Comparison of ENCODE assay signal across 17 mouse cellular contexts in the genomic region with DNA sequence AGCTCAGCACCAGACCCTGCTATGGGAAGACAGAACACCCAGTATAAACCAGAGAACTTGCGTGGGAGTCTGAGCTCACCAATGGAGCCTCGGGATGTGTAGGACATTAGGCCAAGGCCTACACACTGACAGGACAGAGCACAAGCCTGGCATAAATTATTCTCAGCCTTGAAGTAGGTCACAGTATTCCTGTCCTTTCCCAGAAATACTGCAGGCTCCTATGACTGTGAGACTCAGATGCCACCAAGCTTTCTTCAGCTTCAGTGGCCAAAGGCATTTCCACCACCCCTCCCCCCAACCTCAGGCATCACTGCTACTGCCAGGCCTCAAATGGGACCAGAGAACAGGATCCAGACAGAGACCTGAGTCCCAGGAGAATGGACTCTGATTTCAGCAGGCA. TPM values are rescaled to one million over a fixed set of nuclear protein-coding genes. Genes with fewer than 3 reads are reported as not detected.
DNase-seq lines count a peak whose midpoint lies in the region; ATAC-seq and TF ChIP-seq lines count a peak whose summit lies in the region.
"Had no signal": no experiment of that assay in that cellular context is flagged by ENCODE, and none has a peak within 500 bp of the region (broad histone marks: within the 10 kb centered on the region; RNA-seq: fewer than 3 reads in every experiment).

No protein-coding gene starts in this region.

- no peak overlapping the region for H3K27ac ChIP-seq in forebrain, postnatal 0 days (ENCODE audit: low read depth, low read length)
- no peak overlapping the region for H3K27ac ChIP-seq in forebrain, embryonic 14.5 days (ENCODE audit: low read depth, low read length)
- H3K27ac ChIP-seq in left cerebral cortex, adult 2 months = peak overlapping the region; percentile 84
- no peak overlapping the region for H3K27ac ChIP-seq in kidney, postnatal 0 days
- H3K27ac ChIP-seq in liver, embryonic 12.5 days = no peak overlapping the region
- H3K27ac ChIP-seq: embryonic facial prominence, embryonic 12.5 days; hindbrain, embryonic 15.5 days; limb, embryonic 12.5 days; liver, embryonic 15.5 days had no signal

- no peaks in the 10 kb centered on the region for H3K36me3 ChIP-seq in forebrain, postnatal 0 days (ENCODE audit: insufficient read depth)
- no peaks in the 10 kb centered on the region for H3K36me3 ChIP-seq in forebrain, embryonic 14.5 days (ENCODE audit: control insufficient read depth, insufficient read depth, low read length)
- no peaks in the 10 kb centered on the region for H3K36me3 ChIP-seq in kidney, postnatal 0 days (ENCODE audit: insufficient read depth, low read length)
- no peaks in the 10 kb centered on the region for H3K36me3 ChIP-seq in liver, embryonic 12.5 days
- H3K36me3 ChIP-seq: embryonic facial prominence, embryonic 12.5 days; hindbrain, embryonic 15.5 days; limb, embryonic 12.5 days; liver, embryonic 15.5 days had no signal

- ATAC-seq in forebrain, postnatal 0 days = peak; percentile 15; the same call in 1 of the 2 replicates
- no peak for ATAC-seq in forebrain, embryonic 14.5 days
- ATAC-seq in kidney, postnatal 0 days (replicated peaks; ENCODE audit: low FRiP score, low read depth) = peak; percentile 65; the same call in 1 of the 2 replicates
- ATAC-seq in liver, embryonic 12.5 days = no peak

- DNase-seq in adrenal gland, adult (ENCODE audit: inconsistent age in 2 of 2, low spot score in 1 of 2) = peak; percentile 43 to 68
- DNase-seq in adrenal gland, postnatal 4 days (ENCODE audit: low spot score in 2 of 2) = no peak
- no peak for DNase-seq in forebrain, postnatal 0 days
- no peak for DNase-seq in forebrain, embryonic 14.5 days (ENCODE audit: low spot score)
- no peak for DNase-seq in left cerebral cortex, adult 2 months (ENCODE audit: extremely low spot score in 1 of 2, low spot score in 2 of 2)
- no peak for DNase-seq in left cerebral cortex, postnatal 4 days
- DNase-seq in kidney, postnatal 0 days (ENCODE audit: low spot score) = peak; percentile 21
- DNase-seq: cerebellum, postnatal 36 days; heart, postnatal 14 days; lung, postnatal 14 days; right cerebral cortex, postnatal 25 days had no signal

- H3K9ac ChIP-seq in forebrain, postnatal 0 days = no peak overlapping the region
- no peak overlapping the region for H3K9ac ChIP-seq in forebrain, embryonic 14.5 days (ENCODE audit: low read length)
- no peak overlapping the region for H3K9ac ChIP-seq in kidney, postnatal 0 days (ENCODE audit: low read depth, low read length)
- no peak overlapping the region for H3K9ac ChIP-seq in liver, embryonic 12.5 days
- H3K9ac ChIP-seq: embryonic facial prominence, embryonic 12.5 days; hindbrain, embryonic 15.5 days; limb, embryonic 12.5 days; liver, embryonic 15.5 days had no signal

- intact Hi-C loops in left cerebral cortex, adult 2 months (cut with DNase I) = no loop called here
- intact Hi-C loops in left cerebral cortex, postnatal 4 days (cut with DNase I) = no loop called here

- H3K4me3 ChIP-seq in forebrain, postnatal 0 days (ENCODE audit: low read depth, low read length) = no peak overlapping the region
- H3K4me3 ChIP-seq in forebrain, embryonic 14.5 days (ENCODE audit: low read depth, low read length) = no peak overlapping the region
- no peak overlapping the region for H3K4me3 ChIP-seq in left cerebral cortex, adult 2 months
- H3K4me3 ChIP-seq in kidney, postnatal 0 days (replicated peaks; ENCODE audit: low read depth, low read length) = no peak overlapping the region
- no peak overlapping the region for H3K4me3 ChIP-seq in liver, embryonic 12.5 days
- H3K4me3 ChIP-seq: embryonic facial prominence, embryonic 12.5 days; hindbrain, embryonic 15.5 days; limb, embryonic 12.5 days; liver, embryonic 15.5 days had no signal

- no peak overlapping the region for H3K4me2 ChIP-seq in forebrain, postnatal 0 days (ENCODE audit: low read depth)
- no peak overlapping the region for H3K4me2 ChIP-seq in forebrain, embryonic 14.5 days (ENCODE audit: low read length)
- no peak overlapping the region for H3K4me2 ChIP-seq in kidney, postnatal 0 days (ENCODE audit: low read length)
- no peak overlapping the region for H3K4me2 ChIP-seq in liver, embryonic 12.5 days
- H3K4me2 ChIP-seq: embryonic facial prominence, embryonic 12.5 days; hindbrain, embryonic 15.5 days; limb, embryonic 12.5 days; liver, embryonic 15.5 days had no signal

- H3K9me3 ChIP-seq in forebrain, postnatal 0 days (ENCODE audit: low read length) = no peaks in the 10 kb centered on the region
- no peaks in the 10 kb centered on the region for H3K9me3 ChIP-seq in forebrain, embryonic 14.5 days (replicated peaks; ENCODE audit: control insufficient read depth, low read length)
- H3K9me3 ChIP-seq in kidney, postnatal 0 days (replicated peaks; ENCODE audit: low read length) = no peaks in the 10 kb centered on the region
- no peaks in the 10 kb centered on the region for H3K9me3 ChIP-seq in liver, embryonic 12.5 days (replicated peaks)
- H3K9me3 ChIP-seq: embryonic facial prominence, embryonic 12.5 days; hindbrain, embryonic 15.5 days; limb, embryonic 12.5 days; liver, embryonic 15.5 days had no signal

- 86% methylated on average over 2 of the region's 2 CpGs for WGBS in forebrain, postnatal 0 days
- WGBS in forebrain, embryonic 14.5 days = 93% methylated on average over 2 of the region's 2 CpGs
- WGBS in kidney, postnatal 0 days = 50% methylated on average over 2 of the region's 2 CpGs
- 74% methylated on average over 2 of the region's 2 CpGs for WGBS in liver, embryonic 12.5 days (ENCODE audit: insufficient replicate concordance)

- no peak for TF ChIP-seq CTCF in forebrain, postnatal 0 days (IDR thresholded peaks at IDR 0.05; ENCODE audit: low read depth)
- no peak for TF ChIP-seq CTCF in left cerebral cortex, adult 2 months (IDR thresholded peaks at IDR 0.05)
- no peak for TF ChIP-seq CTCF in kidney, postnatal 0 days (IDR thresholded peaks at IDR 0.05; ENCODE audit: low read depth)

- H3K27me3 ChIP-seq in forebrain, postnatal 0 days (ENCODE audit: insufficient read depth, low read length) = no peaks in the 10 kb centered on the region
- no peaks in the 10 kb centered on the region for H3K27me3 ChIP-seq in forebrain, embryonic 14.5 days (replicated peaks; ENCODE audit: control insufficient read depth, insufficient read depth, low read length)
- no peaks in the 10 kb centered on the region for H3K27me3 ChIP-seq in kidney, postnatal 0 days (ENCODE audit: insufficient read depth, low read length)
- H3K27me3 ChIP-seq in liver, embryonic 12.5 days (replicated peaks) = no peaks in the 10 kb centered on the region
- H3K27me3 ChIP-seq: embryonic facial prominence, embryonic 12.5 days; hindbrain, embryonic 15.5 days; limb, embryonic 12.5 days; liver, embryonic 15.5 days had no signal

- no peaks in the 10 kb centered on the region for H3K4me1 ChIP-seq in forebrain, postnatal 0 days (ENCODE audit: insufficient read depth)
- H3K4me1 ChIP-seq in forebrain, embryonic 14.5 days (ENCODE audit: control insufficient read depth, insufficient read depth, low read length) = no peaks in the 10 kb centered on the region
- H3K4me1 ChIP-seq in kidney, postnatal 0 days (replicated peaks; ENCODE audit: insufficient read depth, low read length) = no peaks in the 10 kb centered on the region
- H3K4me1 ChIP-seq in liver, embryonic 12.5 days = no peaks in the 10 kb centered on the region
- H3K4me1 ChIP-seq: hindbrain, embryonic 15.5 days; limb, embryonic 12.5 days; liver, embryonic 15.5 days had no signal

RNA-seq across cellular contexts. Expression of a gene that starts 54.7 kb away (rescaled TPM):
- total RNA-seq in adrenal gland, postnatal 4 days (2021) = 10 to 100 TPM; 16.3 to 18.7 TPM
- total RNA-seq in forebrain, postnatal 0 days (2014; rRNA removed) = 42.3 and 48.9 TPM in 2 replicates
- 24.3 and 45.8 TPM in 2 replicates for polyA plus RNA-seq in forebrain, postnatal 0 days (2015; fragmentation: Nextera tagmentation; extraction: Ambion mirVana)
- 10.5 and 15.0 TPM in 2 replicates for polyA plus RNA-seq in forebrain, embryonic 14.5 days (2014; fragmentation: Nextera tagmentation; extraction: Ambion mirVana)
- total RNA-seq in left cerebral cortex, adult 2 months (2021) = 100 to 1,000 TPM; 142 to 145 TPM
- total RNA-seq in left cerebral cortex, postnatal 4 days (2021) = 10 to 100 TPM; 46.3 to 57.2 TPM
- polyA plus RNA-seq in kidney, postnatal 0 days (2015; fragmentation: Nextera tagmentation; extraction: Ambion mirVana) = 35.2 and 37.5 TPM in 2 replicates
- 9.5 and 10.7 TPM in 2 replicates for polyA plus RNA-seq in liver, embryonic 12.5 days (2016; fragmentation: Nextera tagmentation; extraction: Ambion mirVana)
- total RNA-seq: megakaryocyte-erythroid progenitor cell, adult 5-6 weeks had no signal

Comparison
In these comparisons a context has a peak if more than half of its experiments do, and no peak if none do; other contexts are left out.
1. DNase-seq: peak in adrenal gland, adult (2 of 2) and kidney, postnatal 0 days (single experiment); none in adrenal gland, postnatal 4 days (0 of 2), forebrain, postnatal 0 days (single experiment), forebrain, embryonic 14.5 days (single experiment), left cerebral cortex, adult 2 months (0 of 2) and left cerebral cortex, postnatal 4 days (single experiment).
2. ATAC-seq: peak in forebrain, postnatal 0 days (single experiment) and kidney, postnatal 0 days (single experiment); none in forebrain, embryonic 14.5 days (single experiment) and liver, embryonic 12.5 days (single experiment).